Mouse (Mus musculus): ENCODE measurements around the gene Arid1b. TPM values are rescaled to one million over a fixed set of nuclear protein-coding genes. Genes with fewer than 3 reads are reported as not detected.

Gene Arid1b
- total RNA-seq (2021): 100 to 1,000 TPM; 100 to 110 TPM

GRCm38 (mm10) chr17:4993840-4994503, at the start of gene Arid1b:
Arid1b (plus strand) TSS chr17:4994332.
- peak; percentile 63 to 72 for DNase-seq

GRCm38 (mm10) chr17:4945311-4945751, 48.8 kb upstream of the Arid1b start:
- DNase-seq: no peak

GRCm38 (mm10) chr17:4945871-4946331, 48.2 kb upstream of the Arid1b start:
- peak in 1 of 2 experiments; percentile 5 for DNase-seq

GRCm38 (mm10) chr17:4946421-4946974, 47.6 kb upstream of the Arid1b start:
- DNase-seq: no peak

- no peak for DNase-seq
Observed at GRCm38 (mm10) chr17:4947013-4947412, 47.1 kb upstream of the Arid1b start.

GRCm38 (mm10) chr17:4947439-4947838, 46.7 kb upstream of the Arid1b start:
- DNase-seq: no peak

GRCm38 (mm10) chr17:4948501-4948900, 45.6 kb upstream of the Arid1b start:
- no peak for DNase-seq

GRCm38 (mm10) chr17:4954431-4954830, 39.7 kb upstream of the Arid1b start:
- no peak for DNase-seq

- no peak for DNase-seq
Observed at GRCm38 (mm10) chr17:4964192-4964877, 29.8 kb upstream of the Arid1b start.

GRCm38 (mm10) chr17:4967201-4967600, 26.9 kb upstream of the Arid1b start:
- no peak for DNase-seq

- DNase-seq: no peak
Observed at GRCm38 (mm10) chr17:4968035-4968434, 26.1 kb upstream of the Arid1b start.

- no peak for DNase-seq
Observed at GRCm38 (mm10) chr17:4968878-4969277, 25.3 kb upstream of the Arid1b start.

- no peak for DNase-seq
Observed at GRCm38 (mm10) chr17:4972261-4972660, 21.9 kb upstream of the Arid1b start.

- peak; percentile 41 to 65 for DNase-seq
Observed at GRCm38 (mm10) chr17:4974736-4975135, 19.4 kb upstream of the Arid1b start.

- no peak for DNase-seq
Observed at GRCm38 (mm10) chr17:4980151-4980550, 14.0 kb upstream of the Arid1b start.

GRCm38 (mm10) chr17:4982819-4983218, 11.3 kb upstream of the Arid1b start:
- DNase-seq: no peak

GRCm38 (mm10) chr17:4984691-4985090, 9.4 kb upstream of the Arid1b start:
- no peak for DNase-seq

- no peak for DNase-seq
Observed at GRCm38 (mm10) chr17:4990911-4991560, 3.1 kb upstream of the Arid1b start.

GRCm38 (mm10) chr17:4991600-4991999, 2.5 kb upstream of the Arid1b start:
- DNase-seq: no peak

- DNase-seq: no peak
Observed at GRCm38 (mm10) chr17:4993497-4993839, 664 bp upstream of the Arid1b start.

- DNase-seq: no peak
Observed at GRCm38 (mm10) chr17:4994504-4994812, 326 bp downstream of the Arid1b start.

- DNase-seq: peak; percentile 63 to 69
Observed at GRCm38 (mm10) chr17:4994813-4995560, 855 bp downstream of the Arid1b start.
